Mouse (Mus musculus) lung, postnatal 0 days (tissue): ENCODE data around the gene Trim75.

Source experiments
- CTCF ChIP-seq: IDR thresholded peaks from 2 replicates; pipeline ENCODE4 v1.5.1; 2016; ENCODE audit warnings: antibody characterized with exemption, mild to moderate bottlenecking
- EP300 ChIP-seq: IDR thresholded peaks from 2 replicates; pipeline ENCODE4 v1.6.1; 2016; ENCODE audit warnings: antibody characterized with exemption, mild to moderate bottlenecking, control low read depth

DNA sequence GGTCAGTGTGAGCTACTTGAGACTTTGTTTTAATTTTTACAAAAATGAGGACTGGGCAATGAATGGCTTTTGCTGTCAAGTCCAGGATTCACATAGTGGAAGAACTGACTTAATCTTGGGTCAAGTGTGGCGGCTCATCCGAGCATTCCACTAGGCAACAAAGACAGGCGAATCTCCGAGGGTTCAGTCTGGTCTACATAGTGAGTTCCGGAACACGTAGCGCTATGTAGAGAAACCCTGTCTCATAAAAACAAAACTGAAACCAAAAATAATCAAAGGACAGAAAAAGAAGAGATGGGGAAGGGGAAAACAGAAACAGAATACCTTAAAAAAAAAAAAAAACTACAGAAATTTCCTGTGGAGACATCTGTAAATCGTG, 41.2 kb downstream of the Trim75 start:
- TF ChIP-seq EP300, result no peak
- no peak for TF ChIP-seq CTCF
